Mouse (Mus musculus) hindbrain, embryonic 13.5 days (tissue): ENCODE measurements around the gene Selenoi. TPM values are rescaled to one million over a fixed set of nuclear protein-coding genes. Genes with fewer than 3 reads are reported as not detected.
A peak's percentile ranks its signal among the peaks of the same experiment; 100 is the strongest.

ENCODE experiments used
- ATAC-seq: fragments of 200-750 bp; cut with Nextera tagmentation; 2 replicates; pipeline ENCODE4 v1.8.0; 2017; ENCODE audit warnings: moderate TSS enrichment; ENCODE audit not compliant: low FRiP score
- H3K27ac ChIP-seq: fragments of 300-500 bp; sonication (generic); 2 replicates; pipeline ENCODE4 v1.5.1; 2015; ENCODE audit warnings: inconsistent platforms, mild to moderate bottlenecking, moderate library complexity
- H3K27me3 ChIP-seq: fragments of 300-500 bp; sonication (generic); 2 replicates; pipeline ENCODE4 v1.6.1; 2015; ENCODE audit warnings: mild to moderate bottlenecking, inconsistent platforms
- H3K36me3 ChIP-seq: fragments of 300-500 bp; sonication (generic); 2 replicates; pipeline ENCODE4 v1.6.1; 2015; ENCODE audit warnings: mild to moderate bottlenecking, inconsistent platforms
- H3K4me1 ChIP-seq: fragments of 300-500 bp; sonication (generic); replicated peaks from 2 replicates; pipeline ENCODE4 v1.6.1; 2015; ENCODE audit warnings: inconsistent platforms
- H3K4me2 ChIP-seq: fragments of 300-500 bp; sonication (generic); 2 replicates; pipeline ENCODE4 v1.6.1; 2015; ENCODE audit warnings: inconsistent platforms, mild to moderate bottlenecking, moderate library complexity
- H3K4me3 ChIP-seq: fragments of 300-500 bp; sonication (generic); 2 replicates; pipeline ENCODE4 v1.5.1; 2015; ENCODE audit warnings: mild to moderate bottlenecking, inconsistent platforms
- H3K9ac ChIP-seq: fragments of 300-500 bp; sonication (generic); 2 replicates; pipeline ENCODE4 v1.6.1; 2015; ENCODE audit warnings: mild to moderate bottlenecking, inconsistent platforms
- H3K9me3 ChIP-seq: fragments of 300-500 bp; sonication (generic); 2 replicates; pipeline ENCODE4 v1.6.1; 2016; ENCODE audit warnings: inconsistent platforms
- WGBS: fragments of 180-500 bp; shearing (Covaris S2); methylation state at CpG from one replicate; pipeline ENCODE4 v1.1.7; 2015; 5-methylcytosine and 5-hydroxymethylcytosine counted together
- polyA plus RNA-seq: library from polyadenylated mRNA; unstranded; fragments of >200 nt; fragmentation: Nextera tagmentation; extraction: Ambion mirVana; gene quantifications from 2 replicates; pipeline ENCODE4 v1.2.1, GENCODE M21; 2015

The Selenoi gene
- 24.9 and 25.2 TPM in 2 replicates for polyA plus RNA-seq

- peak within 1 kb of the TSS; percentile 89 for H3K4me2 ChIP-seq
- H3K4me1 ChIP-seq = peaks cover 36% of the 10 kb centered on the region
- ATAC-seq = peak; percentile 99
- peak within 1 kb of the TSS; percentile 95 for H3K27ac ChIP-seq
- no peaks in the 10 kb centered on the region for H3K9me3 ChIP-seq
- H3K36me3 ChIP-seq = peaks cover 9% of the 10 kb centered on the region
- peak within 1 kb of the TSS; percentile 91 for H3K9ac ChIP-seq
- peak within 1 kb of the TSS; percentile 75 for H3K4me3 ChIP-seq
- WGBS = under 1% methylated on average over 71 of the region's 71 CpGs
- H3K27me3 ChIP-seq = no peaks in the 10 kb centered on the region
Observed at GRCm38 (mm10) chr5:30232271-30232971, at the start of gene Selenoi. TSS of gene Selenoi (plus strand) at chr5:30232581.

- H3K9me3 ChIP-seq = no peaks in the 10 kb centered on the region
- H3K27me3 ChIP-seq = no peaks in the 10 kb centered on the region
- no peak overlapping the region for H3K4me3 ChIP-seq
- no peak for ATAC-seq
- H3K36me3 ChIP-seq = peaks cover 49% of the 10 kb centered on the region
- no peak overlapping the region for H3K9ac ChIP-seq
- H3K27ac ChIP-seq = no peak overlapping the region
- WGBS = 96% methylated on average over 12 of the region's 12 CpGs
- H3K4me2 ChIP-seq = no peak overlapping the region
- H3K4me1 ChIP-seq = no peaks in the 10 kb centered on the region
Observed at GRCm38 (mm10) chr5:30187687-30188485, 44.5 kb upstream of the Selenoi start.

DNA sequence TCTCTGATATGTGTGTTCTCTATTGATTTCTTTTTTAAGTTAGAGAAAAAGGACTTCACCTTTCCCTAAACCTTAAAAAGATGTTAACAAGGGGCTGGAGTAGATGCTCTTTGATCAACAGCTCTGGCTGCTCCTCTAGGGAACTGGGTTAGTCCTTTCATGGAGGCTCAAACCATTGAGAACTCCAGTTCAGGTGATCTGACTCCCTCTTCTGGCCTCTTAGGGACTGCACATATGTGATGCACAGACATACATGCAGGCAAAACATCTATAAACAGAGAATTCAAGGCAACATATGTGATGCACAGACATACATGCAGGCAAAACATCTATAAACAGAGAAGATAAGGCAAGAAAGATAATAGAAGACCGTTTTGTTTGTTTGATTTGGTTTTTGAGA lies 39.9 kb upstream of the Selenoi start:
- H3K27ac ChIP-seq = no peak overlapping the region
- H3K4me1 ChIP-seq = no peaks in the 10 kb centered on the region
- no peak overlapping the region for H3K4me2 ChIP-seq
- H3K36me3 ChIP-seq = peaks cover 14% of the 10 kb centered on the region
- no peak for ATAC-seq
- no peaks in the 10 kb centered on the region for H3K27me3 ChIP-seq
- H3K9ac ChIP-seq = no peak overlapping the region
- no peaks in the 10 kb centered on the region for H3K9me3 ChIP-seq
- 92% methylated on average over 1 of the region's 1 CpGs for WGBS
- H3K4me3 ChIP-seq = no peak overlapping the region

DNA sequence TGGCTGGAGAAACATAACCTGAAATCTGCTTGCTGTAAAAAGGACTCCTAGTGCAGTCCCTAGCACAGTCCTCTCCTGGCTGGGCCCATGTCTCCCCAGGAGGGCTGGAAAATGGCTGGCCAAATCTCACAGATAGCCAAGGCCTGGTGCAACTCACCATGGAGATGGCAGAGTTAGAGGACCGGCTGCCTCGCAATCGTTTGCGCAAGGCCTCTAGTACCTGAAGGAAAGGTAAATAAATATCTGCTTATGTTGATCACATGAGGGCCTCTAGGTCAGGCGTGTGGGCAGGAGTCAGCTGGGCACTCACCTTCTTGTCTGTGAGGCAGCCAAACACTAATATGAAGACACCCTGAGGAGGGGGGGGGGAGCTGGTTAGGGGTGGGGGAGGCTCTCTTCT lies 37.0 kb upstream of the Selenoi start:
- H3K27ac ChIP-seq = no peak overlapping the region
- no peaks in the 10 kb centered on the region for H3K4me1 ChIP-seq
- no peak overlapping the region for H3K4me3 ChIP-seq
- no peaks in the 10 kb centered on the region for H3K27me3 ChIP-seq
- H3K4me2 ChIP-seq = no peak overlapping the region
- 95% methylated on average over 5 of the region's 5 CpGs for WGBS
- H3K9me3 ChIP-seq = no peaks in the 10 kb centered on the region
- no peaks in the 10 kb centered on the region for H3K36me3 ChIP-seq
- no peak for ATAC-seq
- H3K9ac ChIP-seq = no peak overlapping the region

- no peak for ATAC-seq
- 76% methylated on average over 7 of the region's 7 CpGs for WGBS
- H3K4me2 ChIP-seq = no peak overlapping the region
Observed at GRCm38 (mm10) chr5:30198257-30198656, 34.1 kb upstream of the Selenoi start.

GRCm38 (mm10) chr5:30201521-30201920 lies 30.9 kb upstream of the Selenoi start:
- 54% methylated on average over 5 of the region's 5 CpGs for WGBS
- Histone ChIP-seq H3K27me3 (no peaks in the 10 kb centered on the region), H3K27ac (no peak overlapping the region), H3K9ac (no peak overlapping the region), H3K4me2 (no peak overlapping the region), H3K9me3 (no peaks in the 10 kb centered on the region), H3K4me3 (no peak overlapping the region), H3K36me3 (no peaks in the 10 kb centered on the region), H3K4me1 (no peaks in the 10 kb centered on the region)
- peak; percentile 79 for ATAC-seq

More at GRCm38 (mm10) chr5:30198257-30198656, 34.1 kb upstream of the Selenoi start:
- Histone ChIP-seq H3K36me3 (no peaks in the 10 kb centered on the region), H3K9me3 (no peaks in the 10 kb centered on the region), H3K9ac (no peak overlapping the region), H3K27ac (no peak overlapping the region), H3K27me3 (no peaks in the 10 kb centered on the region), H3K4me3 (no peak overlapping the region), H3K4me1 (no peaks in the 10 kb centered on the region)

- H3K4me3 ChIP-seq = no peak overlapping the region
- no peaks in the 10 kb centered on the region for H3K4me1 ChIP-seq
- H3K27ac ChIP-seq = no peak overlapping the region
- H3K27me3 ChIP-seq = no peaks in the 10 kb centered on the region
- no peak for ATAC-seq
- 92% methylated on average over 7 of the region's 7 CpGs for WGBS
- no peaks in the 10 kb centered on the region for H3K9me3 ChIP-seq
- H3K9ac ChIP-seq = no peak overlapping the region
- H3K36me3 ChIP-seq = no peaks in the 10 kb centered on the region
- H3K4me2 ChIP-seq = no peak overlapping the region
Observed at GRCm38 (mm10) chr5:30202221-30202620, 30.2 kb upstream of the Selenoi start.

GRCm38 (mm10) chr5:30203216-30203885 lies 29.0 kb upstream of the Selenoi start:
- H3K36me3 ChIP-seq = no peaks in the 10 kb centered on the region
- no peak overlapping the region for H3K4me3 ChIP-seq
- no peak for ATAC-seq
- H3K4me1 ChIP-seq = no peaks in the 10 kb centered on the region
- no peaks in the 10 kb centered on the region for H3K27me3 ChIP-seq
- no peak overlapping the region for H3K4me2 ChIP-seq
- 86% methylated on average over 10 of the region's 10 CpGs for WGBS
- no peak overlapping the region for H3K9ac ChIP-seq
- no peaks in the 10 kb centered on the region for H3K9me3 ChIP-seq
- no peak overlapping the region for H3K27ac ChIP-seq

DNA sequence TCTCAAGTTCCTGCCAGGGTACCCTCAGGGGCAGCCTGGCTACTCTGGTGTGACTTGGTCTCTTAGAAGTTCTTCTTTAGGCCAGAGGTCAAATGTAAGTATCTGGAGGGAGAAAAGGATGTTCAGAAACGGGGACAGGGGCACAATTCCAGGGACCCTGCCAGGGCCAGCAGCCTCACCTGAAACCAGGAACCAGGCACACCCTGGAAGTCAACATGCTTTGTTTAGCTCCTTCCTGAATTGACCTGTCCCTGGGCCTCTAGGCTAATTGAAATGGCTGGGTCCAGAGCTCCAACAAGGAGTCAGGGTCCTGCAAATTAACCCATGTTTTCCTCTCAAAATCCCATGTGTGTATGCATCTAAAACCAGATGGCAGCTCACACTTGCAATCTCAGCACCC lies 27.9 kb upstream of the Selenoi start:
- H3K4me1 ChIP-seq = no peaks in the 10 kb centered on the region
- H3K27ac ChIP-seq = no peak overlapping the region
- H3K4me2 ChIP-seq = no peak overlapping the region
- H3K9ac ChIP-seq = no peak overlapping the region
- no peak for ATAC-seq
- H3K27me3 ChIP-seq = no peaks in the 10 kb centered on the region
- no peaks in the 10 kb centered on the region for H3K9me3 ChIP-seq
- WGBS = 52% methylated on average over 1 of the region's 1 CpGs
- no peaks in the 10 kb centered on the region for H3K36me3 ChIP-seq
- H3K4me3 ChIP-seq = no peak overlapping the region

DNA sequence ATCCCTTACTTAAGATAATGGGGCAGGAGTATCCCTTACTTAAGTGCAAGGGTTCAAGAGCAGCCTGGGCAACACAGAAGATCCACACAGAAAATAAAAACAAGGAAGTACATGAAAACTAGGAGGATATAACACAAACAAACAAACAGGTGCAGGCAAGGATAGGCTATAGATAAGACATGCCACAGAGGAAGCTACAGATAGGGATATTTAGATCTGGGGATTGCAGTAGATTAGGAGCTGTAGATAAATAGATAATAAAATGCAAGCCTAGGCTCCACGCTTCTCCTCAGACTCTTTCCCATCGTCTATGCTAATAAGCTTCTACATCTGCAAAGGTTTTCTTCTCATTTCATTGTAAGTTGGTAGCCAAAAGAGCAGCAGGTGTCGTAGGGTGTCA lies 27.3 kb upstream of the Selenoi start:
- Histone ChIP-seq H3K9me3 (no peaks in the 10 kb centered on the region), H3K4me3 (no peak overlapping the region), H3K4me1 (no peaks in the 10 kb centered on the region), H3K27ac (no peak overlapping the region), H3K4me2 (no peak overlapping the region), H3K27me3 (no peaks in the 10 kb centered on the region), H3K9ac (no peak overlapping the region), H3K36me3 (no peaks in the 10 kb centered on the region)
- 61% methylated on average over 3 of the region's 3 CpGs for WGBS
- no peak for ATAC-seq

GRCm38 (mm10) chr5:30205493-30205892 lies 26.9 kb upstream of the Selenoi start, which contains the start of gene Adgrf3:
TSS of gene Adgrf3 (minus strand) at chr5:30205722.
- no peak within 1 kb of the TSS for H3K27ac ChIP-seq
- ATAC-seq = no peak
- 35% methylated on average over 5 of the region's 5 CpGs for WGBS
- H3K4me1 ChIP-seq = no peaks in the 10 kb centered on the region
- H3K4me3 ChIP-seq = no peak within 1 kb of the TSS
- H3K4me2 ChIP-seq = no peak within 1 kb of the TSS
- no peaks in the 10 kb centered on the region for H3K9me3 ChIP-seq
- no peaks in the 10 kb centered on the region for H3K36me3 ChIP-seq
- H3K27me3 ChIP-seq = no peaks in the 10 kb centered on the region
- no peak within 1 kb of the TSS for H3K9ac ChIP-seq

GRCm38 (mm10) chr5:30207276-30207675 lies 25.1 kb upstream of the Selenoi start:
- H3K4me2 ChIP-seq = no peak overlapping the region
- no peak for ATAC-seq
- H3K36me3 ChIP-seq = no peaks in the 10 kb centered on the region
- 68% methylated on average over 6 of the region's 6 CpGs for WGBS
- no peaks in the 10 kb centered on the region for H3K4me1 ChIP-seq
- H3K9me3 ChIP-seq = no peaks in the 10 kb centered on the region
- no peak overlapping the region for H3K4me3 ChIP-seq
- no peak overlapping the region for H3K27ac ChIP-seq
- H3K27me3 ChIP-seq = no peaks in the 10 kb centered on the region
- no peak overlapping the region for H3K9ac ChIP-seq
